Mouse (Mus musculus) thymus, postnatal 36 days (tissue): ENCODE data around the gene Dck.

Experiments used
- DNase-seq, 2 experiments: peaks; one replicate each; pipeline ENCODE4 v3.0.0; 2022; ENCODE audit warnings: mixed read lengths in 2 of 2

Gene Dck

GRCm38 (mm10) chr5:88791256-88792245 is 26.8 kb downstream of the Dck start:
- DNase-seq, result peak; percentile 27 to 32

GRCm38 (mm10) chr5:88793676-88794075 is 28.9 kb downstream of the Dck start:
- DNase-seq, result no peak

GRCm38 (mm10) chr5:88795910-88796584 is 31.3 kb downstream of the Dck start:
- DNase-seq, result no peak

- DNase-seq, result no peak
Observed at GRCm38 (mm10) chr5:88796588-88796987, 31.8 kb downstream of the Dck start.

GRCm38 (mm10) chr5:88797121-88797520 is 32.3 kb downstream of the Dck start:
- DNase-seq, result no peak

DNA sequence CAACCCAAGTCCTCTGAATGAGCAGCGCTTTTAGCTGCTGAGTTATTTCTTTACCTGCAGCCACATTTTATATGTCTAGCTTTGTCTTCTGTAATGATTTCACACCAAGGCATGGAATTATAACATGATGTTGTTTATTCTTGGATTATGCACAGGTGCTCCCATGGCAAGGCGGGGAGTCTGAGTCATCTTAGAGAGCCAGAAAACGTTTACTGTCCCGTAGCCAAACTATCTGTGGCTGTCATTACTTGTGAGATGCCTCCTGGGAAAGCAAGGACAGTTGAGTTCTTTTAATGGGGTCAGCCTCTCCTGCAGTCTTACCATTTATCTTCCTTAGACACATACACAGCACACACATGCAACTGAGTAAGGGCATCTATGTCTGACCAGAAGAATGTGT is 40.8 kb downstream of the Dck start:
- DNase-seq, result no peak

DNA sequence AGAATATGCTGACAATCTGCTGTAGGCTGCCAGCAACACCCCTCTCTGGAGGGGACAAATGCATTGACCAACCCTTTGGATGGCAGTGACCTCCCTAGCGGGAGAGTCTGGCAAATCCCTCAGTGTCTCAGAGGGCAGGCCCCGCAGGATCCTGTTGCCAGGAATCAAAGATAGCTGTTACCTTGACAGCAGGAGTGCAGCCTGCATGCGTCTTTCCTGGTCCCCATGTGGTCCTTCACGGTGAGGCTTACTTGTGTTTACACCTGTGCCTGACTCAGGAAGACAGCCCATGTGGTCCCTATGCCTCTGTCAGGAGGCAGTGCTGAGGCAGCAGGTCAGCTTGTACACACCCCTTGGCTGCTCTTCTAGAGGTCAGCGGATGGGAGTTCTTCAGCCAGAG is 41.5 kb downstream of the Dck start:
- no peak for DNase-seq

- DNase-seq, result no peak
Observed at GRCm38 (mm10) chr5:88807342-88807741, 42.5 kb downstream of the Dck start.

DNA sequence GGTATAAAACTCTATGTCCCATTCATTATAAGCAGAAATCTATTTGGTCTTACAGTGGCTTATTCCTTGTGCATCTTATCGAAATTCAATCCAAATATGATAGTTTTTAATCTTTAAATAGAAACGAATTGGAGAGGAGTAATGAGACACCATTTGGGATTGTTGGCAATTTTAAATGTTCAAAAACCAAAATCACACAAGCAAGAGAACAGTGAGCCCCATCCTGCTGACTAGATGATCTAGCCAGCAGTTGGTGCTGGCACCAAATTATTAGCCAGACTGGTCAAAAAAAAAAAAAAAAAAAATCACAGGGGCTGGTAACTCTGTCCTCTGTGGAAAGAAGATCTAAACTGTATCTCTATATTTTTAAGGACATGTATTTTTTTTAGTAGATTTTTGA is 48.4 kb downstream of the Dck start:
- DNase-seq, result no peak

- no peak for DNase-seq
Observed at GRCm38 (mm10) chr5:88814552-88814951, 49.8 kb downstream of the Dck start.

DNA sequence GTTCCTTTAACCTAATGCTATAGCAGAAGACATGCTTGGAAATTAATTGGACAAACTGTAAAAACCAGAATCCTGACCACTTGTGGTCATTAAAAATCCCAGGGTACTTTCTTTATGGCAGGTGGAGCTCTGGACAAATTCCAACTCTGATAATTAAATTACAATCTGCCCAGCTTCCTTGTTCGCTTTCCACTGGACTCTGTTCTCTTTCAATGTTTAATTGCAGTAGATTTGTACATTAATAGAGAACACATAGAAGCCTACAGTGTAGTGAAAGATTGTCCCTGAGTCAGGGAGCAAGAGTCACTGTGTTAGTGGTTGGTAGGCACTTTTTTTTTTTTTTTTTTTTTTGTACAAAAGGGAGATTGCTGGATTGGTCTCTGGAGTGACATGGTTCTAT is 56.7 kb downstream of the Dck start:
- DNase-seq, result no peak

DNA sequence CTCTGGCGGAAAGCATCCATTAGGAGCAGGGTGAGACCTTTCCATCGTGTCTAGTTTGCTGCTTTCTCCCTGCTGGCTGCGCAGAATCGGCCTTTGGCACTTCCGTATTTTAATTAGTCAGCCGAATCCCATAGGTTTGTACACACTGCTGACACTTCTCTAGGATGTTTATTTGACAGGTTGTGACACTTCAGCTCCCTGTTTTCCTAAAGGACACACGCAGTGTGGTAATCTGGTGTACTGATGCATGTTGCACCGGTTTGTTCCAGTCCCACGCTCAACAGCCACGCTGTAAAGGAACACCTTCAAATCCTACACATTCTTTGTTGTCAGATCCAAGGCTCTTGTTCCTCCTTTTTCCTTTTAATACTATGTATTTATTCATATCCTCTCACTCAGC is 60.0 kb downstream of the Dck start:
- DNase-seq, result no peak

DNA sequence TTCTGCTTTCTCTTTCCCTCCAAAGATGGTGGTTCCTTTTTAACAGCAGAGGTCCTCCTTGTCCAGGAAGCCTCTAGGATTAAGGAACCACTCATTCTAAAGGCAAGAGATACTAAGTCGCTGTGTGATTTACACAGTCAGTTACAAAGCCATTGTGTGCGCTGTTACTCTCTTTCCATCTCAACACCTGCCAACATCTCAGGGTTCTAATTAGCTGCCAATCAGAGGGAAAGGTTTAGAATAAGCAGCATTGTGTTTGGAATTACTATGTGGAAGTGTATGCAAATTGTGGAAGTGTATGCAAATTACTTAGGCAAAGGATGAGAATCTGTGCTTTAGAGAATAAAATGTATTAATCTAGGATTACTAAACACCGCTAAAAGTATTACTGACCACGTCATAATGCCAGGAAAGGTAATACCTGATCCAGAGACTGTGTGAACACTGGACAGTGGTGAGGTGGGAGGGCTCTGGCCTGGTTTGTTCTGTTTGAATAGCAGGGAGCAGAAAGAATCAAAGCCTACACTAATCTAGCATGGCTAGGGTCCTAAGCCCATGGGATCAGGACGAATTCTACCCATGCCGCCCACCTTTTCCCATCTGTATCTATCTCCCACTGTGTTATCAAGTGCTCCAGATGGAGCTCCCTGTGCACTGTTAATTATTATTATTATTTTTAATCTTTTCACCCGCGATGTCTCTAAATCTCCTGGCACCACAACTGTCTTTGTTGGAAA is 65.2 kb downstream of the Dck start:
- DNase-seq, result no peak

- no peak for DNase-seq
Observed at GRCm38 (mm10) chr5:88830880-88831279, 66.1 kb downstream of the Dck start.

GRCm38 (mm10) chr5:88831935-88832334 is 67.1 kb downstream of the Dck start:
- DNase-seq, result no peak
